Comparison of ENCODE assay signal across 8 mouse cellular contexts in genomic region chr11:97697199-97697890, GRCm38 (mm10). TPM values are rescaled to one million over a fixed set of nuclear protein-coding genes. Genes with fewer than 3 reads are reported as not detected.
DNase-seq lines count a peak whose midpoint lies in the region; ATAC-seq and TF ChIP-seq lines count a peak whose summit lies in the region.

No protein-coding gene starts in this region.

- no peaks in the 10 kb centered on the region for H3K9me3 ChIP-seq in CH12.LX (replicated peaks; ENCODE audit: low read length)
- no peaks in the 10 kb centered on the region for H3K9me3 ChIP-seq in liver, embryonic 16.5 days (replicated peaks; ENCODE audit: control insufficient read depth, low read length)

- H3K4me2 ChIP-seq in CH12.LX (ENCODE audit: insufficient read depth, low read depth, poor library complexity, severe bottlenecking) = no peak overlapping the region
- peak overlapping the region; percentile 70; the same call in 1 of the 2 replicates for H3K4me2 ChIP-seq in liver, embryonic 16.5 days (ENCODE audit: low read depth, low read length)

- H3K9ac ChIP-seq in CH12.LX (ENCODE audit: insufficient read depth, low read depth) = no peak overlapping the region
- no peak overlapping the region for H3K9ac ChIP-seq in liver, embryonic 16.5 days (ENCODE audit: low read depth, low read length)

- peaks cover 21% of the 10 kb centered on the region for H3K27me3 ChIP-seq in CH12.LX (replicated peaks)
- peaks cover 46% of the 10 kb centered on the region for H3K27me3 ChIP-seq in liver, embryonic 16.5 days (ENCODE audit: control insufficient read depth, insufficient read depth, low read depth, low read length)

- H3K79me2 ChIP-seq in CH12.LX (replicated peaks; ENCODE audit: control insufficient read depth, extremely low read depth, insufficient read depth, poor library complexity, severe bottlenecking) = no peaks in the 10 kb centered on the region; the same call in 1 of the 2 replicates

- WGBS in liver, embryonic 16.5 days (ENCODE audit: insufficient replicate concordance) = 53% methylated on average over 11 of the region's 11 CpGs

- dilution Hi-C loops in CH12.LX (cut with MboI; ENCODE audit: extremely low pct_ligation_motif_present, extremely low pct_unique_long_range_greater_than_20kb, low sequenced_read_pairs) = no loop called here

- no peak overlapping the region for H3K27ac ChIP-seq in CH12.LX (ENCODE audit: insufficient read depth, low read depth)
- H3K27ac ChIP-seq in liver, embryonic 16.5 days (ENCODE audit: low read length) = no peak overlapping the region

- peak; percentile 11 for DNase-seq in adrenal gland, postnatal 14 days
- DNase-seq in adrenal gland, postnatal 36 days = no peak
- DNase-seq in CH12.LX (ENCODE audit: extremely low read depth) = no peak
- DNase-seq in heart, postnatal 10 days = peak; percentile 21 to 27
- DNase-seq in embryo, embryonic 11 days = no peak
- no peak for DNase-seq in spleen, adult 12 weeks (ENCODE audit: low spot score)
- no peak for DNase-seq in thymus, postnatal 36 days

- intact Hi-C loops in heart, postnatal 10 days (cut with DNase I) = loop anchor here (5.0 kb wide), 1 partner anchor 35 kb away; the partner anchor contains the start of gene Mllt6

- peaks cover 9 to 40% of the 10 kb centered on the region in 2 experiments for H3K4me1 ChIP-seq in CH12.LX (ENCODE audit: control insufficient read depth in 1 of 2, insufficient read depth in 2 of 2)
- peaks cover 8% of the 10 kb centered on the region for H3K4me1 ChIP-seq in liver, embryonic 16.5 days (ENCODE audit: control insufficient read depth, low read depth, low read length)

- H3K36me3 ChIP-seq in CH12.LX (replicated peaks in 1 of 2; ENCODE audit: control insufficient read depth in 1 of 2, insufficient read depth in 1 of 2, low read length in 1 of 2) = peaks cover 10 to 24% of the 10 kb centered on the region in 2 experiments
- no peaks in the 10 kb centered on the region for H3K36me3 ChIP-seq in liver, embryonic 16.5 days (ENCODE audit: control insufficient read depth, insufficient read depth)

- TF ChIP-seq CTCF in CH12.LX (conservative IDR thresholded peaks at IDR 0.05 in 1 of 2, IDR thresholded peaks at IDR 0.05 in 1 of 2; ENCODE audit: low read depth in 2 of 2, low read length in 2 of 2) = no peak

- H3K4me3 ChIP-seq in CH12.LX (replicated peaks in 1 of 3; ENCODE audit: low read depth in 2 of 3, low read length in 2 of 3, poor library complexity in 1 of 3) = no peak overlapping the region
- no peak overlapping the region for H3K4me3 ChIP-seq in liver, embryonic 16.5 days (ENCODE audit: low read depth, low read length)

- ATAC-seq in liver, embryonic 16.5 days (ENCODE audit: low read depth) = no peak

- no peak for TF ChIP-seq POLR2A in CH12.LX (IDR thresholded peaks at IDR 0.05; ENCODE audit: low read depth, low read length)

- in situ Hi-C loops in CH12.LX (cut with MboI; ENCODE audit: low pct_ligation_motif_present, low pct_unique_long_range_greater_than_20kb, low sequenced_read_pairs) = loop anchor here (5.0 kb wide), 1 partner anchor 65 kb away; no protein-coding TSS in a partner anchor

- no peak for TF ChIP-seq RAD21 in CH12.LX (IDR thresholded peaks at IDR 0.05; ENCODE audit: low read depth, low read length)

- TF ChIP-seq EP300 in CH12.LX (IDR thresholded peaks at IDR 0.05; ENCODE audit: low read length) = no peak

TF ChIP-seq in CH12.LX, 34 proteins besides CTCF, POLR2A, EP300 and RAD21:
- no peak for TF ChIP-seq KAT2A (IDR thresholded peaks at IDR 0.05; ENCODE audit: insufficient replicate concordance, low read length)
- TF ChIP-seq ZKSCAN1 (IDR thresholded peaks at IDR 0.05; ENCODE audit: borderline replicate concordance, low read depth, low read length) = no peak
- TF ChIP-seq TBP (conservative IDR thresholded peaks at IDR 0.05; ENCODE audit: low read depth, low read length) = 0 out of 2 replicates have a peak, but pooled peaks have one; percentile 34

RNA-seq across cellular contexts. Expression of gene Pcgf2, which starts 3.0 kb away (rescaled TPM):
- 28.1 and 32.6 TPM in 2 replicates for total RNA-seq in adrenal gland, postnatal 14 days (2021)
- 10 to 100 TPM; 25.7 to 28.5 TPM for total RNA-seq in adrenal gland, postnatal 36 days (2021)
- 5.6 and 7.9 TPM in 2 replicates for total RNA-seq in CH12.LX (2012; rRNA removed)
- 0.81 and 0.99 TPM in 2 replicates for total RNA-seq in CH12.LX (2014; rRNA removed)
- 16.3 and 19.5 TPM in 2 replicates for polyA plus RNA-seq in CH12.LX (2012; ENCODE audit: insufficient read length, low read depth)
- total RNA-seq in heart, postnatal 10 days (2021) = 10 to 100 TPM; 21.4 to 21.7 TPM
- polyA plus RNA-seq in liver, embryonic 16.5 days (2015; fragmentation: Nextera tagmentation; extraction: Ambion mirVana) = 1.6 and 2.1 TPM in 2 replicates

RNA-seq across cellular contexts. Expression of gene Psmb3, which starts 5.9 kb away (rescaled TPM):
- 216 and 225 TPM in 2 replicates for total RNA-seq in adrenal gland, postnatal 14 days (2021)
- 100 to 1,000 TPM; 227 to 235 TPM for total RNA-seq in adrenal gland, postnatal 36 days (2021)
- total RNA-seq in CH12.LX (2012; rRNA removed) = 863 and 969 TPM in 2 replicates
- 1,070 and 1,251 TPM in 2 replicates for total RNA-seq in CH12.LX (2014; rRNA removed)
- polyA plus RNA-seq in CH12.LX (2012; ENCODE audit: insufficient read length, low read depth) = 560 and 594 TPM in 2 replicates
- 100 to 1,000 TPM; 184 to 186 TPM for total RNA-seq in heart, postnatal 10 days (2021)
- 200 and 219 TPM in 2 replicates for polyA plus RNA-seq in liver, embryonic 16.5 days (2015; fragmentation: Nextera tagmentation; extraction: Ambion mirVana)

RNA-seq across cellular contexts. Expression of gene Cisd3, which starts 11.7 kb away (rescaled TPM):
- 277 and 297 TPM in 2 replicates for total RNA-seq in adrenal gland, postnatal 14 days (2021)
- 100 to 1,000 TPM; 187 to 222 TPM for total RNA-seq in adrenal gland, postnatal 36 days (2021)
- total RNA-seq in CH12.LX (2012; rRNA removed) = 141 and 157 TPM in 2 replicates
- 63.8 and 66.1 TPM in 2 replicates for total RNA-seq in CH12.LX (2014; rRNA removed)
- 169 and 221 TPM in 2 replicates for polyA plus RNA-seq in CH12.LX (2012; ENCODE audit: insufficient read length, low read depth)
- 100 to 1,000 TPM; 120 TPM for total RNA-seq in heart, postnatal 10 days (2021)
- polyA plus RNA-seq in liver, embryonic 16.5 days (2015; fragmentation: Nextera tagmentation; extraction: Ambion mirVana) = 16.5 and 19.8 TPM in 2 replicates

RNA-seq across cellular contexts. Expression of gene Mllt6, which starts 34.1 kb away (rescaled TPM):
- total RNA-seq in adrenal gland, postnatal 14 days (2021) = 37.0 and 45.2 TPM in 2 replicates
- 10 to 100 TPM; 38.6 to 41.5 TPM for total RNA-seq in adrenal gland, postnatal 36 days (2021)
- total RNA-seq in CH12.LX (2012; rRNA removed) (50.7 and 55.6 TPM in 2 replicates), CH12.LX (2014; rRNA removed) (24.3 and 25.3 TPM in 2 replicates)
- polyA plus RNA-seq in CH12.LX (2012; ENCODE audit: insufficient read length, low read depth) = 38.3 and 43.0 TPM in 2 replicates
- 10 to 100 TPM; 55.8 to 61.7 TPM for total RNA-seq in heart, postnatal 10 days (2021)
- polyA plus RNA-seq in liver, embryonic 16.5 days (2015; fragmentation: Nextera tagmentation; extraction: Ambion mirVana) = 0.16 and 0.21 TPM in 2 replicates

RNA-seq across cellular contexts. Expression of gene Pip4k2b, which starts 47.2 kb away (rescaled TPM):
- total RNA-seq in adrenal gland, postnatal 14 days (2021) = 24.8 and 34.7 TPM in 2 replicates
- 10 to 100 TPM; 27.5 to 29.6 TPM for total RNA-seq in adrenal gland, postnatal 36 days (2021)
- total RNA-seq in CH12.LX (2012; rRNA removed) = 28.7 and 30.8 TPM in 2 replicates
- 20.3 and 23.3 TPM in 2 replicates for total RNA-seq in CH12.LX (2014; rRNA removed)
- 35.4 and 44.0 TPM in 2 replicates for polyA plus RNA-seq in CH12.LX (2012; ENCODE audit: insufficient read length, low read depth)
- 10 to 100 TPM; 19.4 to 26.7 TPM for total RNA-seq in heart, postnatal 10 days (2021)
- polyA plus RNA-seq in liver, embryonic 16.5 days (2015; fragmentation: Nextera tagmentation; extraction: Ambion mirVana) = 0.35 and 0.65 TPM in 2 replicates

Comparison
In these comparisons a context has a peak if more than half of its experiments do, and no peak if none do; other contexts are left out.
1. DNase-seq: peak in adrenal gland, postnatal 14 days (single experiment) and heart, postnatal 10 days (2 of 2); none in adrenal gland, postnatal 36 days (0 of 2), CH12.LX (single experiment), embryo, embryonic 11 days (single experiment), spleen, adult 12 weeks (single experiment) and thymus, postnatal 36 days (0 of 2).